Mouse (Mus musculus): Measurements from ENCODE around the gene Lrrc36.

GRCm38 (mm10) chr8:105373032-105373431 lies 40.3 kb upstream of the Lrrc36 start, which contains the start of gene Plekhg4:
- TF ChIP-seq CTCF (IDR thresholded peaks at IDR 0.05; ENCODE audit: borderline replicate concordance, control insufficient read depth, extremely low read depth, insufficient read depth, low read length, poor library complexity) (no peak), POLR2A (IDR thresholded peaks at IDR 0.05; ENCODE audit: control insufficient read depth, extremely low read depth, insufficient read depth, low read length, poor library complexity) (no peak)
